Mouse (Mus musculus): ENCODE data around the gene Olfr1049. TPM values are rescaled to one million over a fixed set of nuclear protein-coding genes. Genes with fewer than 3 reads are reported as not detected.

Olfr1049 gene
- not detected in 2 replicates for polyA plus RNA-seq (2012; rRNA removed; ENCODE audit: low replicate concordance)

GRCm38 (mm10) chr2:86258228-86258627 is at the start of gene Olfr1049:
TSS of gene Olfr1049 (minus strand) at chr2:86258328.

GRCm38 (mm10) chr2:86292155-86292554 is 34.0 kb upstream of the Olfr1049 start, which contains the start of gene Olfr1052:
TSS of gene Olfr1052 (plus strand) at chr2:86292455.

GRCm38 (mm10) chr2:86278988-86279387 is 20.9 kb upstream of the Olfr1049 start, which contains the start of gene Olfr1051:
TSS of gene Olfr1051 (minus strand) at chr2:86279088.

DNA sequence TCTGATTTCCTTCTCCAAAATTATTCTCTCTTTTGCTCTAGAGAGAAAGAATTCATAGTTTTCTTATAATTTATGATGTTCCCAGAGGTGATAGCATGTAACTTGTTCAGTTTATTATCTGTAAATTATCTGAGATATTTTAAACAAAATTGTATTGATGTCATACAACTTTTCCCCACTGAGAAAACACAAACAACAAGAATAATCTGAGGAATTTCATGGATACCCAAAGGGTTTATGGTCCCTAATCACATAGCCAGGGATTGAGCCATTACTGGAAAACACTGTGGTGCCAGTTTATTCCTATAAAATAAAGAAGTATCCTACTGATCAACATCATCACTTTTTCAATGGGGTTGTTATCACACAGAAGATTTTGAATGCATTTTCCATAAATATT is 17.9 kb downstream of the Olfr1049 start, which contains the start of gene Olfr1048:
Olfr1048 (minus strand) TSS at position 101 of the 400 bp plus-strand sequence.

GRCm38 (mm10) chr2:86231301-86231700 is 26.8 kb downstream of the Olfr1049 start, which contains the start of gene Olfr1047:
TSS of gene Olfr1047 (minus strand) at chr2:86231401.

DNA sequence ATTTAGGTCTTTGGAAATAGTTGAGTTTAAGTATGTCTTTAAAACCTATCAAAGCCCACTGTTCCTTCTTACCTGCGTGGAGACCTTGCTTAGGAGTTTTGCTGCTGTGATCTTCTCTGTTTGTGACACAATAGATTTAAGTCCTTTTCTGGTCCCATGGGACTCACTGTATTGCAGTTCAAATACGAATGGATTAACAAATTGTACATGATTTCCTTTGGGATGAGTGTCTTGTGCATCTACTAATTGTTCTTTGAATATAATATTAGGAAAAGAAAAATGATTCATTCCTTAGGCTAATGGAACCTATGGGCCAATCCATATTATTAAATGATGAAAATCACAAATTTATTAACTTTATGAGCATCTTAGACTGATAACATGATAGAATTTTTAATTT is 38.9 kb downstream of the Olfr1049 start, which contains the start of gene Olfr1046:
Olfr1046 (minus strand) TSS at position 101 of the 400 bp plus-strand sequence.

Other genes starting within 250 kb of the Olfr1049 start
- gene Olfr1033, start 237.7 kb downstream of the Olfr1049 start, polyA plus RNA-seq (2012; rRNA removed; ENCODE audit: low replicate concordance), result 0.29 and 0.73 TPM in 2 replicates
- gene Olfr1034, start 212.5 kb downstream of the Olfr1049 start, polyA plus RNA-seq (2012; rRNA removed; ENCODE audit: low replicate concordance), result 0.20 TPM in 1 of 2 replicates, not detected in the other
- not detected in 2 replicates for gene Olfr1036, start 184.3 kb downstream of the Olfr1049 start, polyA plus RNA-seq (2012; rRNA removed; ENCODE audit: low replicate concordance)
- gene Olfr1037, start 170.9 kb downstream of the Olfr1049 start, polyA plus RNA-seq (2012; rRNA removed; ENCODE audit: low replicate concordance), result not detected in 2 replicates
- not detected in 2 replicates for gene Olfr1039, start 122.4 kb downstream of the Olfr1049 start, polyA plus RNA-seq (2012; rRNA removed; ENCODE audit: low replicate concordance)
- not detected in 2 replicates for gene Olfr1040, start 111.6 kb downstream of the Olfr1049 start, polyA plus RNA-seq (2012; rRNA removed; ENCODE audit: low replicate concordance)
- not detected in 2 replicates for gene Olfr1042, start 96.5 kb downstream of the Olfr1049 start, polyA plus RNA-seq (2012; rRNA removed; ENCODE audit: low replicate concordance)
- not detected in 2 replicates for gene Olfr1043, start 90.8 kb downstream of the Olfr1049 start, polyA plus RNA-seq (2012; rRNA removed; ENCODE audit: low replicate concordance)
- not detected in 2 replicates for gene Olfr1044, start 80.5 kb downstream of the Olfr1049 start, polyA plus RNA-seq (2012; rRNA removed; ENCODE audit: low replicate concordance)
- gene Olfr52, start 72.6 kb downstream of the Olfr1049 start, polyA plus RNA-seq (2012; rRNA removed; ENCODE audit: low replicate concordance), result not detected in 2 replicates
- not detected in 2 replicates for gene Olfr1045, start 55.3 kb downstream of the Olfr1049 start, polyA plus RNA-seq (2012; rRNA removed; ENCODE audit: low replicate concordance)
- not detected in 2 replicates for gene Olfr1046, start 39.0 kb downstream of the Olfr1049 start, polyA plus RNA-seq (2012; rRNA removed; ENCODE audit: low replicate concordance)
- not detected in 2 replicates for gene Olfr1047, start 26.9 kb downstream of the Olfr1049 start, polyA plus RNA-seq (2012; rRNA removed; ENCODE audit: low replicate concordance)
- gene Olfr1048, start 18.0 kb downstream of the Olfr1049 start, polyA plus RNA-seq (2012; rRNA removed; ENCODE audit: low replicate concordance), result not detected in 2 replicates
- gene Olfr1051, start 20.8 kb upstream of the Olfr1049 start, polyA plus RNA-seq (2012; rRNA removed; ENCODE audit: low replicate concordance), result not detected in 2 replicates
- not detected in 2 replicates for gene Olfr1052, start 34.1 kb upstream of the Olfr1049 start, polyA plus RNA-seq (2012; rRNA removed; ENCODE audit: low replicate concordance)
- not detected in 2 replicates for gene Olfr1053, start 57.0 kb upstream of the Olfr1049 start, polyA plus RNA-seq (2012; rRNA removed; ENCODE audit: low replicate concordance)
- gene Olfr1054, start 77.1 kb upstream of the Olfr1049 start, polyA plus RNA-seq (2012; rRNA removed; ENCODE audit: low replicate concordance), result not detected in 2 replicates
- not detected in 2 replicates for gene Olfr1055, start 92.0 kb upstream of the Olfr1049 start, polyA plus RNA-seq (2012; rRNA removed; ENCODE audit: low replicate concordance)
- not detected in 2 replicates for gene Olfr1056, start 104.1 kb upstream of the Olfr1049 start, polyA plus RNA-seq (2012; rRNA removed; ENCODE audit: low replicate concordance)
- gene Olfr1057, start 120.1 kb upstream of the Olfr1049 start, polyA plus RNA-seq (2012; rRNA removed; ENCODE audit: low replicate concordance), result not detected in 2 replicates
- gene Olfr1058, start 130.2 kb upstream of the Olfr1049 start, polyA plus RNA-seq (2012; rRNA removed; ENCODE audit: low replicate concordance), result not detected in 2 replicates
- gene Olfr1061, start 155.7 kb upstream of the Olfr1049 start, polyA plus RNA-seq (2012; rRNA removed; ENCODE audit: low replicate concordance), result not detected in 2 replicates
- not detected in 2 replicates for gene Olfr1062, start 168.4 kb upstream of the Olfr1049 start, polyA plus RNA-seq (2012; rRNA removed; ENCODE audit: low replicate concordance)
- gene Olfr1065, start 192.3 kb upstream of the Olfr1049 start, polyA plus RNA-seq (2012; rRNA removed; ENCODE audit: low replicate concordance), result not detected in 2 replicates
- not detected in 2 replicates for gene Olfr1066, start 197.9 kb upstream of the Olfr1049 start, polyA plus RNA-seq (2012; rRNA removed; ENCODE audit: low replicate concordance)
- gene Olfr228, start 229.1 kb upstream of the Olfr1049 start, polyA plus RNA-seq (2012; rRNA removed; ENCODE audit: low replicate concordance), result not detected in 2 replicates

Measured in mammary gland, adult 2 months (tissue).